Comparison of ENCODE assay signal across 8 mouse cellular contexts in the genomic region with DNA sequence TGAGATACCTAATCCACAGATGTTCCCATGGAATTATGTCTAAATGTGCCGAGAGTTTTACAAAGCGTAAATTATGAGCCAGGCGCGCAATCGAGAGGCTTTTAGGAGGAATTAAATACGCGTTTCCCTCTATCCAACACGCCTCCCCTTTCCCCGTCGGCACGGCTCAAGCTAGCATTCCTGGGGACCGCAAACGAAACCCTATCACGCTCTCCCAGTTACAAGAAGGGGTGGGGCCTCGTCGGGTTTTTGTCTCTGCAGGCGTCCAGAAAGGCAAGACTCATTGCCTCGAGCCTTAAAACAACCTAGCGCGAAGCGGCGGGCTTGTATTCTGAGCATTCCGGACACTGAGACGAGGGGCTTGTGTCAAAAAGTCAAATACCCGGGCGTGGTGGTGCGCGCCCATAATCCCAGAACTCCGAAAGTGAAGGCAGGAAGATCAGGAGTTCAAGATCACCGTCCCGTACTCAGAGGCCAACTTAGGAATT. TPM values are rescaled to one million over a fixed set of nuclear protein-coding genes. Genes with fewer than 3 reads are reported as not detected.
A peak's percentile ranks its signal among the peaks of the same experiment; 100 is the strongest.
DNase-seq lines count a peak whose midpoint lies in the region; ATAC-seq lines count a peak whose summit lies in the region.

No protein-coding gene starts in this region.

- no peaks in the 10 kb centered on the region for H3K9me3 ChIP-seq in embryonic facial prominence, embryonic 14.5 days (ENCODE audit: control insufficient read depth, low read length)
- no peaks in the 10 kb centered on the region for H3K9me3 ChIP-seq in liver, embryonic 13.5 days (replicated peaks)

- H3K4me1 ChIP-seq in embryonic facial prominence, embryonic 14.5 days (ENCODE audit: control insufficient read depth, insufficient read depth, low read length): peaks cover 9% of the 10 kb centered on the region; the same call in 1 of the 2 replicates
- peaks cover 68% of the 10 kb centered on the region for H3K4me1 ChIP-seq in liver, embryonic 13.5 days (replicated peaks)

- ATAC-seq in embryonic facial prominence, embryonic 14.5 days (ENCODE audit: low read depth): peak; percentile 86
- peak; percentile 81 for ATAC-seq in liver, embryonic 13.5 days (ENCODE audit: low read depth)
- peak; percentile 4; the same call in 1 of the 2 replicates for ATAC-seq in monocyte, adult 5-6 weeks (replicated peaks; ENCODE audit: insufficient number of reproducible peaks, low FRiP score, low TSS enrichment, poor library complexity, severe bottlenecking)

- H3K4me2 ChIP-seq in embryonic facial prominence, embryonic 14.5 days (ENCODE audit: low read depth, low read length): peak overlapping the region; percentile 94
- peak overlapping the region; percentile 91 for H3K4me2 ChIP-seq in liver, embryonic 13.5 days

- peak overlapping the region; percentile 75 for H3K9ac ChIP-seq in embryonic facial prominence, embryonic 14.5 days (ENCODE audit: low read depth, low read length)
- peak overlapping the region; percentile 82 for H3K9ac ChIP-seq in liver, embryonic 13.5 days

- peaks cover 25% of the 10 kb centered on the region for H3K36me3 ChIP-seq in embryonic facial prominence, embryonic 14.5 days (ENCODE audit: control insufficient read depth, insufficient read depth, low read length)
- H3K36me3 ChIP-seq in liver, embryonic 13.5 days: peaks cover 48% of the 10 kb centered on the region

- 2% methylated on average over 31 of the region's 31 CpGs for WGBS in embryonic facial prominence, embryonic 14.5 days
- under 1% methylated on average over 31 of the region's 31 CpGs for WGBS in liver, embryonic 13.5 days (ENCODE audit: insufficient replicate concordance)

- H3K27me3 ChIP-seq in embryonic facial prominence, embryonic 14.5 days (replicated peaks; ENCODE audit: control insufficient read depth, insufficient read depth, low read length): no peaks in the 10 kb centered on the region
- H3K27me3 ChIP-seq in liver, embryonic 13.5 days: no peaks in the 10 kb centered on the region

- peak overlapping the region; percentile 95 for H3K27ac ChIP-seq in embryonic facial prominence, embryonic 14.5 days (replicated peaks; ENCODE audit: low read depth, low read length)
- H3K27ac ChIP-seq in liver, embryonic 13.5 days: peak overlapping the region; percentile 99

- peak overlapping the region; percentile 69 for H3K4me3 ChIP-seq in embryonic facial prominence, embryonic 14.5 days (ENCODE audit: low read depth, low read length)
- H3K4me3 ChIP-seq in liver, embryonic 13.5 days (replicated peaks): peak overlapping the region; percentile 92

- DNase-seq in 3T3-L1 (ENCODE audit: low read depth, low spot score): peak; percentile 89
- peak; percentile 77 for DNase-seq in adrenal gland, adult 2 months
- DNase-seq in embryonic facial prominence, embryonic 14.5 days (ENCODE audit: low spot score): peak; percentile 92
- DNase-seq in heart, adult 8-10 months (ENCODE audit: low spot score): peak; percentile 60
- DNase-seq in kidney, adult 8-10 months: peak; percentile 39 to 57
- DNase-seq in liver, embryonic 13.5 days: peak; percentile 80
- peak; percentile 83 to 88 for DNase-seq in spleen, postnatal 4 days (ENCODE audit: low spot score in 2 of 2)

RNA-seq across cellular contexts. Expression of gene Supt4a, which starts 0.7 kb away (rescaled TPM):
- total RNA-seq in adrenal gland, adult 2 months (2021): 10 to 100 TPM; 43.3 to 74.3 TPM
- polyA plus RNA-seq in adrenal gland, adult 2 months (2012; rRNA removed): 18.5 and 21.4 TPM in 2 replicates
- 146 and 153 TPM in 2 replicates for polyA plus RNA-seq in embryonic facial prominence, embryonic 14.5 days (2014; fragmentation: Nextera tagmentation; extraction: Ambion mirVana)
- total RNA-seq in heart, adult 8-10 months (2022): 10 to 100 TPM; 37.1 to 52.2 (median 38.0) TPM
- polyA plus RNA-seq in liver, embryonic 13.5 days (2015; fragmentation: Nextera tagmentation; extraction: Ambion mirVana): 219 and 233 TPM in 2 replicates
- total RNA-seq in monocyte, adult 5-6 weeks (2017): 123 to 169 TPM (median 136 TPM) in 3 replicates

RNA-seq across cellular contexts. Expression of gene Tspoap1, which starts 23.6 kb away (rescaled TPM):
- total RNA-seq in adrenal gland, adult 2 months (2021): 1 to 10 TPM; 3.3 to 4.6 TPM
- polyA plus RNA-seq in adrenal gland, adult 2 months (2012; rRNA removed): 6.6 and 9.7 TPM in 2 replicates
- polyA plus RNA-seq in embryonic facial prominence, embryonic 14.5 days (2014; fragmentation: Nextera tagmentation; extraction: Ambion mirVana): 1.9 and 2.2 TPM in 2 replicates
- under 1 TPM in 3 of 4 experiments, not detected in 1; 0.14 to 0.25 (median 0.22) TPM for total RNA-seq in heart, adult 8-10 months (2022)
- polyA plus RNA-seq in liver, embryonic 13.5 days (2015; fragmentation: Nextera tagmentation; extraction: Ambion mirVana): 2.7 and 3.1 TPM in 2 replicates
- total RNA-seq in monocyte, adult 5-6 weeks (2017): 4.3 to 7.3 TPM (median 5.4 TPM) in 3 replicates

RNA-seq across cellular contexts. Expression of gene Mpo, which starts 56.7 kb away (rescaled TPM):
- total RNA-seq in adrenal gland, adult 2 months (2021): under 1 TPM in 1 of 2 experiments, not detected in 1; 0.29 TPM
- polyA plus RNA-seq in adrenal gland, adult 2 months (2012; rRNA removed): not detected in 2 replicates
- polyA plus RNA-seq in embryonic facial prominence, embryonic 14.5 days (2014; fragmentation: Nextera tagmentation; extraction: Ambion mirVana): 0.77 and 2.7 TPM in 2 replicates
- under 1 TPM in 1 of 4 experiments, not detected in 3; 0.89 TPM for total RNA-seq in heart, adult 8-10 months (2022)
- polyA plus RNA-seq in liver, embryonic 13.5 days (2015; fragmentation: Nextera tagmentation; extraction: Ambion mirVana): 276 and 298 TPM in 2 replicates
- total RNA-seq in monocyte, adult 5-6 weeks (2017): not detected in 3 replicates

Comparison
In these comparisons a context has a peak if more than half of its experiments do, and no peak if none do; other contexts are left out.
1. Peak in every context shown above with its lines: DNase-seq, ATAC-seq, H3K4me3 ChIP-seq and H3K27ac ChIP-seq.
2. ATAC-seq: peak in every context shown above with its lines; median percentile 86 in embryonic facial prominence, embryonic 14.5 days; 81 in liver, embryonic 13.5 days; 4 in monocyte, adult 5-6 weeks.